Mouse (Mus musculus): ENCODE results near the gene Chst4. TPM values are rescaled to one million over a fixed set of nuclear protein-coding genes. Genes with fewer than 3 reads are reported as not detected.

Chst4 gene
- total RNA-seq, 2 experiments from 2014 or later = 4.4 to 5.4 TPM

DNA sequence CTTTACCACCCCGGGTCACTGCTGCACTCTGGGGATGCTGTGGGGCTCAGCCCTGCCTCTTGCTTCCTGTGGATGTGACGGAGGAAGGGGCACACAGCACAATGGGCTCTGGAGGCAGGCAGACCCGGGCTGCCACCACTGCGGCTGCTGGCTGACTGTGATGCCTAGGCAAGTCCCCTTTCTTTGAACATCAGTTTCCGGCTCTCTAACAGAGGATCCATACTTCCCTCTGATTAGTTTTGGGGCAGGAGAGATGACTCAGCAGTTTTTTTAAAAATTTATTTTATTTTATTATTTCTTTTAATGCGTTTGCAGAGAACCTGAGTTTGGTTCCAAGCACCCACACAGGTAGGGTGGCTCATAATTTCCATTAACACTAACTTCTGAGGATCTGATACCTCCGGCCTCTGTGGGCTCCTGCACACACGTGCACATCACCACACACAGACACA, 30.5 kb downstream of the Chst4 start:
- DNase-seq = no peak
- intact Hi-C loops (cut with DNase I) = no loop called here

GRCm38 (mm10) chr8:110008228-110008994, 31.1 kb downstream of the Chst4 start:
- intact Hi-C loops (cut with DNase I) = no loop called here
- no peak for DNase-seq

DNA sequence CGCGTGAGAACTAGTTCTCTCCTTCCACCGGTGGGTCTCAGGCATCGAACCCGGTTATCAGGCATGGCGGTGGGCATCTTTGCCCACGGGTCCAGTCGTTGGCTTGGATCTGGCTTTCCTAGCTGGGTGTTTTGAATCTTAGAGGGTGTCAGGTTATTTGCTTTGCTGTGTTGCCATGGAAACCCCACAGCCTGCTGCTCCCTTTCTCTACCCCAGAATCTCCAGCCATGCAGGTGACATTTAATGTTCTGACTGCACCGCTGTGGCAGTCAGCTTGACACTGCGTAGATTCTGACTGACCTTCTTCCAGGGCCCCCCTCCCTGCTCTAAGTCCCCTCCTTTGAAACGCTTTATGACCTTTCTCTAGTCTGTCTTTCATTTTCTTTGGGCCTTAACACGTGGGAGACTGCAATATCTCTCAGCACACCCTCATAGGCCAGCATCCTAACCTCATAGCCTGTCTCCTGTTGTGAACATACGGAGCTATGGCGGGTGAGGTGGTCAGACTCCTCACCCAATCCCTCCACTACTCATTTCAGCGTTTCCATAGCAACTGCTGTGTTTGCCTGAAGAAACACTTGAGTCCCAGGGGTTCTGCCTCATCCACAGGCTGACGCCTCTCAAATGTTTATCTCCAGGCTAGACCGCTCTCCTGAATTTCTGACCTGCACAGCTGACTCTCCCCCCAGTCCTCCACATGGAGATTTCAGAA, 33.1 kb downstream of the Chst4 start:
- intact Hi-C loops (cut with DNase I) = no loop called here
- DNase-seq = no peak

- DNase-seq = no peak
- intact Hi-C loops (cut with DNase I) = no loop called here
Observed at GRCm38 (mm10) chr8:110004300-110004699, 35.2 kb downstream of the Chst4 start.

DNA sequence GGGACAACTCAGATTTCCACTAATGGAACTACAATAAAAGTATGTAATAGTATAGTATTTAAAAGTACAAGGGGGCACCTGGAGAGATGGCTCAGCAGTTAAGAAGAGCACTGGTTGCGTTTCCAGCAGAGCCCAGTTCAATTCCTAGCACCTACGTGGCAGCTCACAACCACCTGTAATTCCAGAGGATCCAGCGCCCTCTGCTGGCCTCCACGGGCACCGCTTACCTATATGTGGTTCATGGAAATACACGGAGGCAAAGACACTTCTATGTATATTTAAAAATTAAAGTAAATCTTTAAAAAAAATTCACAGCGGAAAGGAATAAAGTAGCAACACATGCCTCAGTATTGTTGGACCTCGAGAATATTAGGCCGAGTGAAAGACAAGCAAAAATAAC, 36.6 kb downstream of the Chst4 start:
- intact Hi-C loops (cut with DNase I) = no loop called here
- peak in 1 of 2 experiments; percentile 8 for DNase-seq

DNA sequence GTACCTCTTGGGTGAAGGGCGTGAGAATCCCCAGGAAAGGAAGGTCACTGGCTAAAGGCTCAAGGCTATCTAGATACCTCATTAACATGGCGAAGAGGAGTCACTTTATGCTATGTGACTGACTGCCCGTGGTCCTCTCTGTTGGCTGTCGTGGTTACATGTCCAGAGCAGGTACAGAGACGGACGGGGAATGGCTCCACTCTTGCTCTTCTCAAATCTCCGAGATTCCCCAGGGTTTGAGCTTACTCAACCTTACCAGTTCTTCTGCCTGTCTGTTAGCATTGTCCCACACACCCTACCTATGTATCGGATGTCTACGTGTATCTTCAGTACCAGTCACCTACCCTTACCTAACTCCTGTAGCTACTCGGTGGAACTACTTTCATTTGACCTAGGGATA, 39.6 kb downstream of the Chst4 start:
- intact Hi-C loops (cut with DNase I) = no loop called here
- no peak for DNase-seq

DNA sequence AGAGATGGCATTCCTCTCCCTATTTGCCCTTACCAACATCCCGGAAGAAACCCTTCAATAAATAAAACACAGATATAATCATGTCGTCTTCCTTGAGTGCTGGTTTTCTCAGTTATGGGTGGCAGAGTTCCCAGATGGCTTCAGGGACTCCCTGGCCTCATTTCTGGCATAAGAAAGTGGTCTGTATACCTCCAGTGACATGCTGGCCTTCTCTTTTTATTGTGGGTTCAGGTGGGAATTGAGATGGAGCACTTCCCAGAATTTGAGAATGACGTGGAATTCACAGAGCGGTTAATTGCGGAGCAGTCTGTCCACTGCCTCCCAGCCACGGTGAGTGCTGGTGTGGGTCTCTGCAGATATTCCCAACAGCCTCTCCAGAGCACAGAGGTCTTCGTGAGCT, 41.5 kb downstream of the Chst4 start:
- DNase-seq = no peak
- intact Hi-C loops (cut with DNase I) = no loop called here

- intact Hi-C loops (cut with DNase I) = no loop called here
- no peak for DNase-seq
Observed at GRCm38 (mm10) chr8:109997381-109997780, 42.2 kb downstream of the Chst4 start.

- intact Hi-C loops (cut with DNase I) = no loop called here
Observed at GRCm38 (mm10) chr8:109992951-109993350, 46.6 kb downstream of the Chst4 start.

DNA sequence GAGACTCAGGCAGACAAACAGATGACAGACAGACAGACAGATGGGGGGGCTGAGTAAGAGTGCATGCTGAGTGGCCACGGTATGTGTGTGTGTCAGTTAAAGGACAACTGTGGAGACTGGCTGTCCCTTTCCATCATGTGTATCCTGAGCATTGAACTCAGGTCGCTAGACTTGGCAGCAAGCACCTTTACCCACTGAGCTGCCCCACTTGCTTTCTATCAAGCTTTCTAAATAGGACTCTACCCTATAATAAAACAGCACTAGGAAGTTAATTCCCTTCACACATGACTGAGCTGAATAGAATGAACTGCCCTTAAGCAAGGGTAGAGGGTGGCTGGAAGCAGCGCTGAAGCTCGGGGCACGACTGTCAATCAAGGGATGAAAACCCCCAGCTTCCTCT, 47.4 kb downstream of the Chst4 start:
- intact Hi-C loops (cut with DNase I) = no loop called here
- DNase-seq = no peak

More at GRCm38 (mm10) chr8:109992951-109993350, 46.6 kb downstream of the Chst4 start:
- DNase-seq = no peak

- no peak for DNase-seq
- intact Hi-C loops (cut with DNase I) = no loop called here
Observed at GRCm38 (mm10) chr8:109990224-109990623, 49.3 kb downstream of the Chst4 start, which contains the start of gene Tat. Gene Tat, plus strand, starts transcription at chr8:109990437.

- intact Hi-C loops (cut with DNase I) = no loop called here
- no peak for DNase-seq
Observed at GRCm38 (mm10) chr8:109989151-109989550, 50.4 kb downstream of the Chst4 start.

- intact Hi-C loops (cut with DNase I) = no loop called here
- no peak for DNase-seq
Observed at GRCm38 (mm10) chr8:109987776-109988175, 51.8 kb downstream of the Chst4 start.

DNA sequence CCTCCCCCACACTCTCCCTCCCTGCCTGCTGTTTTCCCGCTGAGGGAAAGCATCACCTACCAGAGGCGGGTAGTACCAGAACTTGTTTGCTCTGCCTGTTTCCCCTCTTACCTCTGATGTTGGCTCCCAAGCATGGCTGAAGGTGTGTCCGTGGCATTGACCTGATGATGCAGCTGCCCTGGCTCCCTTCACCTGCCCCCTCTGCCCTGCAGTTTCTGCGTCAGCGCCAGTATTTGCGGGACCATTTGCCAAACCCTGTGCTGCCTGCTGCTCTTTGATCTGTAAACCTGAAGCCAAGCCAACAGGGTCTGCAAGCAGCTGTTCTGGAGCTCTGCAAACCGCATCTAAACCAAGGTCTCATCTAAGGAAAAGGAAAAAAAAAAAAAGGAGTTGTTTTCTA, 53.2 kb downstream of the Chst4 start:
- intact Hi-C loops (cut with DNase I) = no loop called here
- DNase-seq = no peak

DNA sequence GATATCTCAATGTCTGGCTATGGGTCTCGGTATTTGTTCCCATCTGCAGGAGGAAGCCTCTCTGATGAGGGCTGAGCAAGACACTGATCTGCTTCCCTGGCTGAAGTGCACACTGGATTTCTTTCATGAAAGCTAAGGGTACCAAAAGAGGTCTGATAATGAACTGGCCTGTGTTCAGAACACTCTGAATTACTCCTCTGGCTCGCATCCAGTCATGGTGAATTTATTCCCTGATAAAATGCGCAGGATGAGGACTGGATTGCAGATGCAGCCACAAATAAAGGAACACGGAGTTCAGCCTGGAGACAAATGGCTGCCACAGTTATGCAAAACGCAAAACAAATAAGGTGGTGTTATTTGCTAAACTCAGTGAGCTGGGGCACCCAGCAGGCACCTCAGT, 55.6 kb downstream of the Chst4 start:
- intact Hi-C loops (cut with DNase I) = no loop called here
- no peak for DNase-seq

DNA sequence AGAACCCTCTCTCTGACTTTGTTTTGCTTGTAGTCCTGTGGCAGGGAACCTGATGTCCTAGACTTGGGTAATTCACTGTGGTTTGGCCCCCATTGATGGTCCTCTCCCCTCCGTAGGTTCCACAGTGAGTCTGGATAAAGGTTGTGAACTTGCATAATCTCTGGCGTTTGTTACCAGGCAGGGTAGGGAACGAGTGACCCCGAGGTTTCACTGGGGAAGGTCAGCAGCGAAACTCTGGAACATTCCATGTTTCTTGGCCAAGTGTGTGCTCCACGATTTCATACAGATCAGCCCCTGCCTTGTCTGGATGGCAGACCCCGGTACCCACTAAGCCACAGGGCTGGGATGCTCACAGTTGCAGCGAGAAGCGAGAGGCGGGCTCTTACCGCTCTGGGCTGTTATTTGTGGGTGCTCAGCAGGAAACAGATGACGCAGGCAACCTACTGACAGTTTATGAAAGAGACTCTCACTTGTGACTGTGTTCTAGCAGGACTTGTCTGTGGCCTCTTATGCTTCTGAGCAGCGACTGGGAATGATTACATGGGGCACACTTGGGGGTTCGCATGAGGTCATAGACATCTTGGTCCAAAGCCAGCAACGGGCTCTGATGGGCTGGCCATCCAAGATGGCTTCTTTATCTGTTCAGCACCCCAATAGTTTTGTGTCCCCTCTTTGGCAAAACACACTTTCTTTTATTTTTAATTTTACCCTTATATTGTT, 57.0 kb downstream of the Chst4 start:
- intact Hi-C loops (cut with DNase I) = no loop called here
- no peak for DNase-seq

DNA sequence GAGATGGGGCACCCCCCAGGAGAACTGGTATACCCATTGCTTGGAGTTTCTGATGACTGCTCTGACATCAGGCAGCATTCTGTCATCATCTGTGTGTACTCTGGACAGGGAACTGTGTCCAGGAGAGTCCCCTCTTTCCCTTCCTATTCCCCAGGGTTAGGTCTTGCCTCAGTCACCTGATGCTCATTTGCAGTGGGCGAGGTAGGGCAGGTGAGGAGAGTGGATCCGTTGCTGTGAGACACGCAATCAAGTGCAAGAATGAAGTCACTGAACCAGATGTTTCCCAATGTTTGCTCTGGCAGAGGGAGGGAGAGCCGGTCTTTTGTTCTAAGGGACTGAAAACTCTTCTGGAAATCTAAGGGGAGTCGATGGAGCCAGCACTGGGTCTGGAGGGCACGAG, 60.2 kb downstream of the Chst4 start:
- no peak for DNase-seq
- intact Hi-C loops (cut with DNase I) = no loop called here
